Mouse (Mus musculus) neural tube, embryonic 12.5 days (tissue): ENCODE measurements around the gene Zfp423. TPM values are rescaled to one million over a fixed set of nuclear protein-coding genes. Genes with fewer than 3 reads are reported as not detected.
A peak's percentile ranks its signal among the peaks of the same experiment; 100 is the strongest.

Experiments used
- ATAC-seq: fragments of 200-750 bp; cut with Nextera tagmentation; 2 replicates; pipeline ENCODE4 v1.8.0; 2017; ENCODE audit warnings: low read depth, mild to moderate bottlenecking, moderate TSS enrichment, moderate library complexity; ENCODE audit not compliant: low FRiP score
- H3K27ac ChIP-seq: fragments of 300-500 bp; sonication (generic); 2 replicates; pipeline ENCODE4 v1.5.1; 2016
- H3K27me3 ChIP-seq: fragments of 300-500 bp; sonication (generic); replicated peaks from 2 replicates; pipeline ENCODE4 v1.6.1; 2016; ENCODE audit warnings: mild to moderate bottlenecking
- H3K36me3 ChIP-seq: fragments of 300-500 bp; sonication (generic); 2 replicates; pipeline ENCODE4 v1.6.1; 2016; ENCODE audit warnings: mild to moderate bottlenecking
- H3K4me1 ChIP-seq: fragments of 300-500 bp; sonication (generic); 2 replicates; pipeline ENCODE4 v1.6.1; 2016
- H3K4me2 ChIP-seq: fragments of 300-500 bp; sonication (generic); replicated peaks from 2 replicates; pipeline ENCODE4 v1.6.1; 2016; ENCODE audit warnings: mild to moderate bottlenecking
- H3K4me3 ChIP-seq: fragments of 300-500 bp; sonication (generic); 2 replicates; pipeline ENCODE4 v1.5.1; 2016
- H3K9ac ChIP-seq: fragments of 300-500 bp; sonication (generic); 2 replicates; pipeline ENCODE4 v1.6.1; 2016; ENCODE audit warnings: mild to moderate bottlenecking
- H3K9me3 ChIP-seq: fragments of 300-500 bp; sonication (generic); 2 replicates; pipeline ENCODE4 v1.6.1; 2016; ENCODE audit warnings: mild to moderate bottlenecking
- WGBS: fragments of 180-500 bp; shearing (Covaris S2); methylation state at CpG from one replicate; pipeline ENCODE4 v1.1.7; 2016; 5-methylcytosine and 5-hydroxymethylcytosine counted together
- polyA plus RNA-seq: library from polyadenylated mRNA; unstranded; fragments of >200 nt; fragmentation: Nextera tagmentation; extraction: Ambion mirVana; gene quantifications from 2 replicates; pipeline ENCODE4 v1.2.1, GENCODE M21; 2016

Gene Zfp423
- polyA plus RNA-seq, 1 experiment from 2014 or later, result 48.5 TPM

- no peaks in the 10 kb centered on the region for H3K36me3 ChIP-seq
- H3K4me1 ChIP-seq, result peaks cover 48% of the 10 kb centered on the region
- WGBS, result 79% methylated on average over 4 of the region's 4 CpGs
- ATAC-seq, result no peak
- no peak overlapping the region for H3K27ac ChIP-seq
- no peak overlapping the region for H3K9ac ChIP-seq
- H3K4me3 ChIP-seq, result no peak overlapping the region
- no peaks in the 10 kb centered on the region for H3K9me3 ChIP-seq
- no peaks in the 10 kb centered on the region for H3K27me3 ChIP-seq
- no peak overlapping the region for H3K4me2 ChIP-seq
Measured at GRCm38 (mm10) chr8:87701583-87701982, 257.8 kb downstream of the Zfp423 start.

- ATAC-seq, result no peak
- Histone ChIP-seq H3K27ac (no peak overlapping the region), H3K4me2 (no peak overlapping the region), H3K9me3 (no peaks in the 10 kb centered on the region), H3K36me3 (no peaks in the 10 kb centered on the region), H3K4me1 (peaks cover 57% of the 10 kb centered on the region), H3K4me3 (no peak overlapping the region), H3K9ac (no peak overlapping the region), H3K27me3 (no peaks in the 10 kb centered on the region)
- WGBS, result 71% methylated on average over 12 of the region's 12 CpGs
Measured at GRCm38 (mm10) chr8:87700321-87700720, 259.1 kb downstream of the Zfp423 start.

GRCm38 (mm10) chr8:87697127-87697526 is 262.3 kb downstream of the Zfp423 start:
- no peak overlapping the region for H3K27ac ChIP-seq
- peaks cover 59% of the 10 kb centered on the region for H3K4me1 ChIP-seq
- no peaks in the 10 kb centered on the region for H3K9me3 ChIP-seq
- no peak for ATAC-seq
- no peaks in the 10 kb centered on the region for H3K36me3 ChIP-seq
- H3K4me3 ChIP-seq, result no peak overlapping the region
- WGBS, result 27% methylated on average over 9 of the region's 9 CpGs
- no peak overlapping the region for H3K4me2 ChIP-seq
- H3K9ac ChIP-seq, result no peak overlapping the region
- H3K27me3 ChIP-seq, result no peaks in the 10 kb centered on the region

GRCm38 (mm10) chr8:87693741-87694140 is 265.7 kb downstream of the Zfp423 start:
- Histone ChIP-seq H3K9me3 (no peaks in the 10 kb centered on the region), H3K36me3 (no peaks in the 10 kb centered on the region), H3K4me1 (peaks cover 81% of the 10 kb centered on the region), H3K9ac (no peak overlapping the region), H3K4me3 (no peak overlapping the region), H3K27me3 (no peaks in the 10 kb centered on the region), H3K4me2 (no peak overlapping the region), H3K27ac (no peak overlapping the region)
- 68% methylated on average over 4 of the region's 4 CpGs for WGBS
- no peak for ATAC-seq

GRCm38 (mm10) chr8:87690100-87691095 is 269.0 kb downstream of the Zfp423 start:
- Histone ChIP-seq H3K9me3 (no peaks in the 10 kb centered on the region), H3K4me3 (no peak overlapping the region), H3K27ac (peak overlapping the region; percentile 85), H3K9ac (peak overlapping the region; percentile 48; the same call in 1 of the 2 replicates), H3K4me2 (peak overlapping the region; percentile 46), H3K36me3 (peaks cover 5% of the 10 kb centered on the region; the same call in 1 of the 2 replicates), H3K27me3 (no peaks in the 10 kb centered on the region), H3K4me1 (peaks cover 87% of the 10 kb centered on the region)
- peak; percentile 45 for ATAC-seq
- 15% methylated on average over 28 of the region's 28 CpGs for WGBS

GRCm38 (mm10) chr8:87689192-87689591 is 270.2 kb downstream of the Zfp423 start:
- Histone ChIP-seq H3K9me3 (no peaks in the 10 kb centered on the region), H3K4me2 (peak overlapping the region; percentile 46; the same call in 1 of the 2 replicates), H3K4me3 (no peak overlapping the region), H3K4me1 (peaks cover 81% of the 10 kb centered on the region), H3K27me3 (no peaks in the 10 kb centered on the region), H3K27ac (0 out of 2 replicates have a peak overlapping the region, but pooled peaks have one; percentile 85), H3K9ac (no peak overlapping the region), H3K36me3 (peaks cover 12% of the 10 kb centered on the region)
- 62% methylated on average over 6 of the region's 6 CpGs for WGBS
- no peak for ATAC-seq

GRCm38 (mm10) chr8:87688348-87688747 is 271.0 kb downstream of the Zfp423 start:
- H3K27me3 ChIP-seq, result no peaks in the 10 kb centered on the region
- peaks cover 79% of the 10 kb centered on the region for H3K4me1 ChIP-seq
- no peak for ATAC-seq
- H3K4me2 ChIP-seq, result no peak overlapping the region
- no peak overlapping the region for H3K4me3 ChIP-seq
- no peaks in the 10 kb centered on the region for H3K9me3 ChIP-seq
- peaks cover 13% of the 10 kb centered on the region for H3K36me3 ChIP-seq
- 44% methylated on average over 4 of the region's 4 CpGs for WGBS
- H3K27ac ChIP-seq, result no peak overlapping the region
- no peak overlapping the region for H3K9ac ChIP-seq

- no peak overlapping the region for H3K4me2 ChIP-seq
- H3K4me3 ChIP-seq, result no peak overlapping the region
- no peak overlapping the region for H3K9ac ChIP-seq
- H3K27me3 ChIP-seq, result no peaks in the 10 kb centered on the region
- ATAC-seq, result no peak
- H3K4me1 ChIP-seq, result peaks cover 80% of the 10 kb centered on the region
- WGBS, result 54% methylated on average over 10 of the region's 10 CpGs
- peaks cover 13% of the 10 kb centered on the region for H3K36me3 ChIP-seq
- peak overlapping the region; percentile 6 for H3K27ac ChIP-seq
- no peaks in the 10 kb centered on the region for H3K9me3 ChIP-seq
Measured at GRCm38 (mm10) chr8:87686986-87687698, 272.3 kb downstream of the Zfp423 start.

- H3K4me2 ChIP-seq, result no peak overlapping the region
- H3K4me3 ChIP-seq, result no peak overlapping the region
- no peaks in the 10 kb centered on the region for H3K27me3 ChIP-seq
- H3K4me1 ChIP-seq, result peaks cover 78% of the 10 kb centered on the region
- peaks cover 13% of the 10 kb centered on the region for H3K36me3 ChIP-seq
- no peak overlapping the region for H3K27ac ChIP-seq
- no peaks in the 10 kb centered on the region for H3K9me3 ChIP-seq
- no peak overlapping the region for H3K9ac ChIP-seq
- no peak for ATAC-seq
- 77% methylated on average over 3 of the region's 3 CpGs for WGBS
Measured at GRCm38 (mm10) chr8:87686026-87686425, 273.4 kb downstream of the Zfp423 start.

- no peaks in the 10 kb centered on the region for H3K27me3 ChIP-seq
- H3K36me3 ChIP-seq, result peaks cover 13% of the 10 kb centered on the region
- H3K4me3 ChIP-seq, result no peak overlapping the region
- H3K4me2 ChIP-seq, result no peak overlapping the region
- ATAC-seq, result no peak
- H3K27ac ChIP-seq, result no peak overlapping the region
- no peaks in the 10 kb centered on the region for H3K9me3 ChIP-seq
- H3K4me1 ChIP-seq, result peaks cover 71% of the 10 kb centered on the region
- 22% methylated on average over 8 of the region's 8 CpGs for WGBS
- H3K9ac ChIP-seq, result no peak overlapping the region
Measured at GRCm38 (mm10) chr8:87685392-87685791, 274.0 kb downstream of the Zfp423 start.

- Histone ChIP-seq H3K4me2 (no peak overlapping the region), H3K27me3 (no peaks in the 10 kb centered on the region), H3K9me3 (no peaks in the 10 kb centered on the region), H3K27ac (no peak overlapping the region), H3K4me1 (peaks cover 39% of the 10 kb centered on the region), H3K4me3 (no peak overlapping the region), H3K36me3 (peaks cover 27% of the 10 kb centered on the region), H3K9ac (no peak overlapping the region)
- WGBS, result 42% methylated on average over 3 of the region's 3 CpGs
- ATAC-seq, result no peak
Measured at GRCm38 (mm10) chr8:87682066-87682465, 277.3 kb downstream of the Zfp423 start.

- no peak overlapping the region for H3K9ac ChIP-seq
Measured at GRCm38 (mm10) chr8:87680034-87680433, 279.4 kb downstream of the Zfp423 start.

More at GRCm38 (mm10) chr8:87680034-87680433, 279.4 kb downstream of the Zfp423 start:
- 75% methylated on average over 3 of the region's 3 CpGs for WGBS
- no peak for ATAC-seq
- Histone ChIP-seq H3K27me3 (no peaks in the 10 kb centered on the region), H3K4me2 (no peak overlapping the region), H3K27ac (no peak overlapping the region), H3K4me1 (peaks cover 29% of the 10 kb centered on the region), H3K4me3 (no peak overlapping the region), H3K36me3 (peaks cover 19% of the 10 kb centered on the region), H3K9me3 (no peaks in the 10 kb centered on the region)
